Mouse (Mus musculus) R1 (cell line): ENCODE measurements at regions not wholly inside any gene's neighbourhood (a gene's known extent, or its start where the extent isn't known, plus 50 kb on each side); places are given as distances from the start of the nearest gene placed in this dataset.

ENCODE experiments used
- DNase-seq: peaks from one replicate; pipeline ENCODE4 v3.0.0-alpha.2; 2018; ENCODE audit warnings: low read depth, low spot score

DNA sequence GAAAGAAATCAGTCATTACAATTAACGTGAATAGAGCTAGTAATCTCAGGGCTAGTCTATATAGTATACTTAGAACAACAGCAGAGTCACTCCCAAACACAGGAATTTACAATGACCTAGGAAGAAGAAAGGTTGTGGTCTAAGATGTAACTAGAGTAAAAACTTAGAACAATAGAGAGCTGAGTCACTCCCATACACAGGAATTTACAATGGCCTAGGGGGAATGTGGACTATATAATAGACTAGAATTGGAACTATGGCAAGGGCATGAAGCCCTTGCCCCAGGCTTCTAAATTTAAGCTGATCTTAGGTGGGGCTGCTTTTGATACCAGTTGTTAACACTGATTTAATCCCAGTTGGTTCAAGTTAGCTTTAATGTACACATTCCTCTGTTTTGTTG, 1956.9 kb upstream of the Cdh20 start:
- peak; percentile 85 for DNase-seq

DNA sequence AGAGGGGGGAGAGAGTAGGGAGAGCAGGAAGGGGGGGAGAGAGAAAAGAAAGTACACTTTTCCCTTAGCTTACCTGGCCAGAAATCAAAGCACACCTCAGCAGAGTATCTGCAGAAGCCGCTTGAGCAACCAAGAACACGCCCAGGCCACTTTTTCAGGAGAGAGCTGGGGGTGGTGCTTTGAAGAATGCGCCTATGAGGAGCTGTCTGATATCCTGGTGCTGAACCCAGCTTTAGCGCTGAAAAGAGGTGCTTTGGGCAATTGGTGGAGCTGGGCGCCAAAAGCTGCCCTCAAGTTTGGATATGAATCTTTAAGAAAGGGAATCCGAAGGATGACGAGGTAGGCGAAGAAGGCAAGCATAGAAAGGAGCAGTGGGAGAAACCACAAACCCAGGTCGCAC, 1943.3 kb upstream of the Cdh20 start:
- peak; percentile 64 for DNase-seq

DNA sequence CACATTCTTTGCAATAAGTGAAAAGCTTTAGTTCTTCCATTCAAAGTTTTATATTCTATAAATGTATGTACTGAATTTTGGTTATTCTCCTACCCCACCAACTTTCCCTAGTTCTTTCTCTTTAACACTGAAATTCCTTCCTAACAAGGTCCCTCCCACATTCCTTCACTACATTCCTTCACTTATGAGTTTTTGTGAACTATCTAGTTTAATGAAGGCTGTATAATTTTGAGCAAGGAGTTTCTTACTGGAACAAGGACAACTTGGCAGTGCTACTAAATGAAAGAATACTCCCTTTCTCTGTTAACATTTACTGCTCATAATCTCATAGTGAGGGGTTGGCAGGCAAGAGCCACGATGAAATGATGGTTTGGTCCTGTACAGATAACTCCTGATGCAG, 1905.9 kb upstream of the Cdh20 start:
- DNase-seq = no peak

DNA sequence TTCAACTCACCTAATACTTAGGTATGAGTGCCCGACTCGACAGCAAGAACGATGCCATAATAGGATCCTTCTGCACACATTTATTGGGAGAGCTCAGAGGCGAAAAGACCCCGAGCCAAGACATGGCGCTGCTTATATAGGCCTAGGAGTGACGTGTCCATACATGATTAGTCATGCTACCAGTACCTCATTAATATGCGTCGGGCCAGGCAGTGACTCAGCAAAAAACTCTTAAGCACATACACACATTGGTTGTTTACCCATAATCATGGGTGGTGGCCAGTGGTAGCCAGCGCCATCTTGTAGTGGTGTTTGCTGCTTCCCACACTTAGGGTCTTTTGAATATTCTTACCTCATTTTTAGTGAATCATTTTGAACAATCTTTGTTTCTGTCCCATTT, 1889.2 kb upstream of the Cdh20 start:
- peak; percentile 14 for DNase-seq

DNA sequence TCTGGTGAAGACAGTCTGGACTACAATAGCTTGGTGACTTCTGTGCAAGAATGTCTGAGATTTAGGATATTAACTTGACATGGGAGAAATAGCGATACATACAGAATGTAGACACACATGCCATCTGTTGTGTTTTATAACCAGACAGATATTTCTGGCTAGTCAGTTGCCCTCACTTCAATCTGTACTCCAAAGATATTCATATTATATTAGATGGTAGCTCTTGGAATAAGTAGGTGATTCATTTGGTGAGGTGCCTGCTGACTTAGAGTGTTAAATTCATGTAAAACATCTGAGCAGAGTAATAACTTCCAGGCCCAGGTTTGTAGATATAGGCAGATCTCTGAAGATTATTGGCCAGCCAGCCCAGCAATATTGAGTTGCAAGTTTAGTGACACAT, 1869.2 kb upstream of the Cdh20 start:
- no peak for DNase-seq

DNA sequence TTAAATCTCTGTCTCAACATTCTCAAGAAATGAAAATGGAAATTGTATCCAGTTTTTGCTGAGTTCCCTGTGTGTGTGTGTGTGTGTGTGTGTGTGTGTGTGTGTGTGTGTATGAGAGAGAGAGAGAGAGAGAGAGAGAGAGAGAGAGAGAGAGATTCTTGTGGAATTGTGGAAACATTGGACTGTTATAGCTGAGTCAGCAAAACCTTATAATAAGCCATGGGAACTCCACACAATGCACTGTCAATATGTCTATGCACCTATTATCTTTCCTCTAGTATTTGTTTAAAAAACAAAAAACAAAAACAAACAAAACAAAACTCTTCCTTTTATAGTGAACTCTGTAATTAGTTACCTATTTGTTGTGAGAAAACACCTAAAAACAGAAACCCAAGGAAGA, 1845.2 kb upstream of the Cdh20 start:
- DNase-seq = no peak
